Mouse (Mus musculus) ES-Bruce4 (cell line): ENCODE measurements around the gene Klhdc7b. TPM values are rescaled to one million over a fixed set of nuclear protein-coding genes. Genes with fewer than 3 reads are reported as not detected.

ENCODE experiments used
- H3K27ac ChIP-seq: 2 replicates; pipeline ENCODE4 v1.5.1; 2012; ENCODE audit warnings: low read length, inconsistent platforms; ENCODE audit not compliant: insufficient read depth
- H3K27me3 ChIP-seq: 2 replicates; pipeline ENCODE4 v1.6.1; 2012; ENCODE audit warnings: mild to moderate bottlenecking, low read length, inconsistent platforms; ENCODE audit not compliant: control insufficient read depth, poor library complexity, insufficient read depth, severe bottlenecking
- H3K36me3 ChIP-seq: 2 replicates; pipeline ENCODE4 v1.6.1; 2012; ENCODE audit warnings: inconsistent platforms, mild to moderate bottlenecking, low read length, moderate library complexity; ENCODE audit not compliant: control insufficient read depth, poor library complexity, insufficient read depth, severe bottlenecking
- H3K4me1 ChIP-seq: one replicate; pipeline ENCODE4 v1.8.1; 2011; ENCODE audit warnings: low read length; ENCODE audit not compliant: control insufficient read depth, insufficient read depth
- H3K4me3 ChIP-seq: 2 replicates; pipeline ENCODE4 v1.5.1; 2011; ENCODE audit warnings: low read depth, mild to moderate bottlenecking, low read length
- H3K9ac ChIP-seq: 2 replicates; pipeline ENCODE4 v1.6.1; 2012; ENCODE audit warnings: low read depth, mild to moderate bottlenecking, inconsistent platforms; ENCODE audit not compliant: poor library complexity, severe bottlenecking
- H3K9me3 ChIP-seq: replicated peaks from 2 replicates; pipeline ENCODE4 v1.6.1; 2012; ENCODE audit warnings: mild to moderate bottlenecking, low read length, inconsistent platforms; ENCODE audit not compliant: control insufficient read depth, poor library complexity, insufficient read depth, severe bottlenecking
- CTCF ChIP-seq: IDR thresholded peaks from one replicate; pipeline ENCODE4 v1.8.1; 2011; ENCODE audit warnings: low read depth, low read length
- EP300 ChIP-seq: IDR thresholded peaks from 2 replicates; pipeline ENCODE4 v1.6.1; 2011; ENCODE audit warnings: low read depth, low read length; ENCODE audit not compliant: insufficient read depth
- POLR2A ChIP-seq: IDR thresholded peaks from one replicate; pipeline ENCODE4 v1.8.1; 2011; ENCODE audit warnings: low read length; ENCODE audit not compliant: insufficient read depth
- polyA plus RNA-seq: library from polyadenylated mRNA; stranded (reverse); fragments of >200 nt; gene quantifications from 2 replicates; pipeline ENCODE4 v1.2.4, GENCODE M21; 2011; ENCODE audit warnings: low read depth; ENCODE audit not compliant: missing spikeins, insufficient read depth, insufficient read length

Gene Klhdc7b
- polyA plus RNA-seq, 1 experiment = not detected

DNA sequence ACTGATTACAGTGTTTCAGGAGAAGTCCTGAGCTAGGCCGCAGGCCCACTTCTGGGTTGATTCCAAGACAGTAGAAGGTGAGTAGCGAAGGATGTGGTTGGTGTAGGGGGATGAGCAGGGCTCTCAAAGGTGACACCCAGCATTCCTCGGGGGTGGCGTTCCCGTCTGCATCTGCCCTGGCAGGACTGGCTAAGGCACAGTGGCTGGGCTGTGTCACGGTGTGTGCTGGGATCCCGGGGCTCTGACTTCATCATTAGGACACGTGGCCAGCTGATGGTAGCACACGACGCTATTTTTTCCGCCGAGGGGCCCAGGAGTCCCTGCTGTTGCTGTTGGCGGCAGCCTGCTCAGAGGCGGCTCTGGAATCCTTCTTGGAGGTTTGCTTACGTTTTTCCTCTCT, 33.4 kb upstream of the Klhdc7b start:
- H3K4me3 ChIP-seq = peak overlapping the region; percentile 26; the same call in 1 of the 2 replicates
- peaks cover 2% of the 10 kb centered on the region for H3K4me1 ChIP-seq
- H3K36me3 ChIP-seq = no peaks in the 10 kb centered on the region
- H3K9me3 ChIP-seq = no peaks in the 10 kb centered on the region
- H3K27me3 ChIP-seq = no peaks in the 10 kb centered on the region
- no peak overlapping the region for H3K27ac ChIP-seq
- no peak for TF ChIP-seq CTCF
- TF ChIP-seq POLR2A = no peak
- no peak for TF ChIP-seq EP300
- peak overlapping the region; percentile 64 for H3K9ac ChIP-seq

GRCm38 (mm10) chr15:89352054-89352453, 32.7 kb upstream of the Klhdc7b start:
- no peaks in the 10 kb centered on the region for H3K9me3 ChIP-seq
- H3K9ac ChIP-seq = peak overlapping the region; percentile 64
- H3K36me3 ChIP-seq = no peaks in the 10 kb centered on the region
- no peaks in the 10 kb centered on the region for H3K27me3 ChIP-seq
- H3K4me3 ChIP-seq = peak overlapping the region; percentile 24; the same call in 1 of the 2 replicates
- TF ChIP-seq POLR2A (no peak), EP300 (no peak)
- H3K27ac ChIP-seq = no peak overlapping the region
- peaks cover 2% of the 10 kb centered on the region for H3K4me1 ChIP-seq

DNA sequence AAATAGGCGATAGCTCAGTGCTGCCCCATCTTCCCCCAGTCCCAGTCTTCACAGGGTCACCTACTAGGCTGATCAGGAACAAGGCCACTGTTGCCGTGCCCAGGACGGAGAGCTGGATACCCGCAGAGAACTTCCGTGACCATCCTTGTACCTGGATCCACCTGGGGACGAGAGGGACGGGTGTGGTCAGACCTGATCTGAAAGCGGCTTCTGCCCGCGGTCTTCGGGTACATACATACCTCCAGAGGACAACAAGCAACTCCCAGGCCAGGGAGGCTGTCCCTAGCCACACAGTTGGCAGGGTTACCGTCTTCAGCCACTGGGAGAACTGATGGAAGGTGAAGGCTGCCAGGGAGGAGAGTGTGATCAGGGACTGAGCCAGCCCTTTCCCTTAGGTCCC, 31.9 kb upstream of the Klhdc7b start:
- Histone ChIP-seq H3K9ac (no peak overlapping the region), H3K4me1 (peaks cover 2% of the 10 kb centered on the region), H3K4me3 (no peak overlapping the region), H3K27ac (no peak overlapping the region), H3K27me3 (no peaks in the 10 kb centered on the region), H3K36me3 (no peaks in the 10 kb centered on the region), H3K9me3 (no peaks in the 10 kb centered on the region)
- TF ChIP-seq POLR2A (no peak), CTCF (no peak), EP300 (no peak)

DNA sequence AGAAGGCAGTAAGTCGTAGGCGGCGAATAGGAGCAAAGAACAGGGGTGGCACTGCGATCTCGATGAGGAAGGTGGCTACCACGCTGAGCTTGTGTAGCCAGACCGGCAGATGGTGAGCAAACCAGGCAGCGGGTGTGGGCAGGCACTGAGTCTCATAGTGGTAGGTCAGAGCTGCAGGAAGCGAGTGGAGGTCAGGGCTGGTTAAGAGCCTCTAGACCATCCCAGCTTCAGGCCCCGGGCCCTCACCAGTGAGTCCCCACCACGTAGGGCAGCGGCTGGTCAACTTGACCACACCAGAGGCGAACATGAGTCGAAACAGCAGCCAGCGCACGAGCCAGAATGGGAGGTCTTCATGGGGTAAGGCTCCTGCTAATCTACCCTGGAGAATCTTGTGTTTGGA, 30.9 kb upstream of the Klhdc7b start:
- TF ChIP-seq POLR2A = no peak
- no peak for TF ChIP-seq EP300
- no peak for TF ChIP-seq CTCF
- Histone ChIP-seq H3K9ac (no peak overlapping the region), H3K27me3 (no peaks in the 10 kb centered on the region), H3K4me1 (peaks cover 2% of the 10 kb centered on the region), H3K4me3 (no peak overlapping the region), H3K9me3 (no peaks in the 10 kb centered on the region), H3K36me3 (peaks cover 4% of the 10 kb centered on the region; the same call in 1 of the 2 replicates), H3K27ac (no peak overlapping the region)

GRCm38 (mm10) chr15:89354455-89354854, 30.3 kb upstream of the Klhdc7b start:
- Histone ChIP-seq H3K4me1 (peaks cover 2% of the 10 kb centered on the region), H3K36me3 (peaks cover 4% of the 10 kb centered on the region; the same call in 1 of the 2 replicates), H3K4me3 (peak overlapping the region; percentile 82), H3K27ac (no peak overlapping the region), H3K9ac (peak overlapping the region; percentile 84), H3K9me3 (no peaks in the 10 kb centered on the region), H3K27me3 (no peaks in the 10 kb centered on the region)
- TF ChIP-seq POLR2A = no peak
- no peak for TF ChIP-seq EP300

DNA sequence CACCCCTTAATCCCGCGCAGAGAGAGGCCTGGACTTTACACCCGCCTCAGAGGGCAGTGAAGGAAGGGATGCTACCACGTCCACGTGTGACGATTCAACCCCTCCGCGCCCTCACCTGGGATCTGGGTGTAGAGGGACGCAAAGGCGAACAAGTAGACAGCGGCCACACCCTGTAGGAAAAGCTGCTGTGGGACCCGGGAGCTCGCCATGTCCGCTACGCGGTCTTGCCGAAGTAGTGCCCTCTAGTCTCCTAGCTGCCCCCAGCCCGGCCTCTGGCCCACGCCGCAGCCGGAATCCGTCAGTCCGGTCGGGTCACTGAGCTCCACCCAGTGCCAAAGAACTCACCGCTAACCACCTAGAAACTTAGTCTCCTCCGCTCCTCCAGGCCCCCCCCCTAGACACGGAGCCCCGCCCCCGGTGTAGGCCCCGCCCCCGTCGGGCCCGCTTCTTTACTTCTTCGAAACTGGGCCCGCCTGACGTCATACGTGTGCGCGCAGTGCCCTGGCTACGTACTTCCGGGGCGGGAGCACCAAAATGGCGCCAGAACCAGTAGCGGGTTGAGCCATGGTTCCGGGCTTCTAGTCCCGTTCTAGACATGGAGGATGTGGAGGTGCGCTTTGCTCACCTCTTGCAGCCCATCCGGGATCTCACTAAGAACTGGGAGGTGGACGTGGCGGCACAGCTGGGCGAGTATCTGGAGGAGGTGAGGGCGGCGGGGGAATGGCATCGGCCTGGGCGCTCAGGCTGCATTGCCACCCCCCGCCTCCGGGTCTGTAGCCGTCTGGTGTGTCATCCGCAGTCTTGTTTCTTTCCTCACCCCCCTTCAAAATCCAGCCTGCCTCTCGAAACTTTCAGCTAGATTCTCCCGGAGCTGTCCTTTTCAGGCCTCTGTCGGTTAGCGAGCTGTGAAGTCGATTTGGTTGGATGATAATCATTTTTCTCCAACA, 29.2 kb upstream of the Klhdc7b start, which contains the start of the genes Lmf2 and Ncaph2:
Gene Lmf2 (minus strand): TSS at position 419 of the 947 bp plus-strand sequence.
Gene Ncaph2 (plus strand): TSS at position 479 of the 947 bp plus-strand sequence.
- no peaks in the 10 kb centered on the region for H3K27me3 ChIP-seq
- H3K4me1 ChIP-seq = peaks cover 2% of the 10 kb centered on the region
- H3K36me3 ChIP-seq = peaks cover 13% of the 10 kb centered on the region
- TF ChIP-seq POLR2A (peak; percentile 13), EP300 (no peak)
- H3K4me3 ChIP-seq = peak within 1 kb of the TSS; percentile 98
- peak within 1 kb of the TSS; percentile 67 for H3K27ac ChIP-seq
- no peaks in the 10 kb centered on the region for H3K9me3 ChIP-seq
- peak within 1 kb of the TSS; percentile 84 for H3K9ac ChIP-seq
